Mouse (Mus musculus) lung, embryonic 14.5 days (tissue): ENCODE measurements around the gene Nhlrc1. TPM values are rescaled to one million over a fixed set of nuclear protein-coding genes. Genes with fewer than 3 reads are reported as not detected.

Experiments
- ATAC-seq: fragments of 200-750 bp; cut with Nextera tagmentation; 2 replicates; pipeline ENCODE4 v1.8.0; 2017; ENCODE audit warnings: mild to moderate bottlenecking, moderate TSS enrichment, moderate library complexity; ENCODE audit not compliant: insufficient read depth
- DNase-seq: peaks from one replicate; pipeline ENCODE4 v3.0.0-alpha.2; 2015
- H3K27ac ChIP-seq: fragments of 300-500 bp; sonication (generic); 2 replicates; pipeline ENCODE4 v1.5.1; 2014; ENCODE audit warnings: low read depth, mild to moderate bottlenecking, moderate library complexity
- H3K27me3 ChIP-seq: fragments of 300-500 bp; sonication (generic); 2 replicates; pipeline ENCODE4 v1.6.1; 2014; ENCODE audit warnings: low read length, control low read depth; ENCODE audit not compliant: insufficient read depth
- H3K36me3 ChIP-seq: fragments of 300-500 bp; sonication (generic); 2 replicates; pipeline ENCODE4 v1.6.1; 2014; ENCODE audit warnings: control low read depth; ENCODE audit not compliant: insufficient read depth
- H3K4me1 ChIP-seq: fragments of 300-500 bp; sonication (generic); 2 replicates; pipeline ENCODE4 v1.6.1; 2014; ENCODE audit warnings: antibody characterized with exemption, control low read depth; ENCODE audit not compliant: insufficient read depth
- H3K4me2 ChIP-seq: fragments of 300-500 bp; sonication (generic); 2 replicates; pipeline ENCODE4 v1.6.1; 2014; ENCODE audit warnings: mild to moderate bottlenecking
- H3K4me3 ChIP-seq: fragments of 300-500 bp; sonication (generic); 2 replicates; pipeline ENCODE4 v1.5.1; 2014; ENCODE audit warnings: low read depth, low read length
- H3K9ac ChIP-seq: fragments of 300-500 bp; sonication (generic); 2 replicates; pipeline ENCODE4 v1.6.1; 2014
- H3K9me3 ChIP-seq: fragments of 300-500 bp; sonication (generic); 2 replicates; pipeline ENCODE4 v1.6.1; 2016; ENCODE audit warnings: low read depth, low read length, control low read depth
- CTCF ChIP-seq: IDR thresholded peaks from 2 replicates; pipeline ENCODE4 v1.5.1; 2016; ENCODE audit warnings: antibody characterized with exemption, low read depth
- WGBS: fragments of 180-500 bp; shearing (Covaris S2); extraction: QIAGEN DNeasy Blood & Tissue Kit; methylation state at CpG from one replicate; pipeline ENCODE4 v1.1.7; 2014; 5-methylcytosine and 5-hydroxymethylcytosine counted together
- polyA plus RNA-seq: library from polyadenylated mRNA; unstranded; fragments of >200 nt; fragmentation: Nextera tagmentation; extraction: Ambion mirVana; gene quantifications from 2 replicates; pipeline ENCODE4 v1.2.1, GENCODE M21; 2014

The Nhlrc1 gene
- polyA plus RNA-seq, 1 experiment from 2014 or later, result 3.5 TPM

DNA sequence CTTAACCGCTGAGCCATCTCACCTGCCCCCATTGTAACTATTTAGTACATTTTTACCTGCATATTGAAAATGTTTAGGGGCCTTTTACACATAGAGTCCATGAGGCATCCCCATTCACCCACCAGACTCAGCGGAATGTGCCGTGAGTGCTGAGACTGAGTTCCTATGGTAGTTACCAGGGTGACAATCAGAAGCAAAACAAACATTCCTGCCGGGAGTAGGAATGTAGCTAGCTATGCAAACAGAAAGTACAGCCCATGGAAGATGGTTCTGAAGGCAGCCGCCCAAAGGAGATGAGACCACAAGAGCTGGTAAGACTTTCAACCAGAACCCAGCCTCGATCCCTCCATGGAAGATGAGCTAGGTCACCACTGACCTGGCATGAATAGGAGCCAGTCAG is 28.4 kb downstream of the Nhlrc1 start:
- H3K27ac ChIP-seq, result no peak overlapping the region
- DNase-seq (peak; percentile 61), ATAC-seq (peak; percentile 69)
- H3K4me3 ChIP-seq, result no peak overlapping the region
- H3K9me3 ChIP-seq, result no peaks in the 10 kb centered on the region
- TF ChIP-seq CTCF, result no peak
- H3K4me2 ChIP-seq, result peak overlapping the region; percentile 21; the same call in 1 of the 2 replicates
- H3K4me1 ChIP-seq, result no peaks in the 10 kb centered on the region
- H3K9ac ChIP-seq, result no peak overlapping the region
- WGBS, result 25% methylated on average over 6 of the region's 6 CpGs
- no peaks in the 10 kb centered on the region for H3K27me3 ChIP-seq
- no peaks in the 10 kb centered on the region for H3K36me3 ChIP-seq

- Histone ChIP-seq H3K9me3 (no peaks in the 10 kb centered on the region), H3K27ac (no peak overlapping the region), H3K4me2 (no peak overlapping the region), H3K27me3 (no peaks in the 10 kb centered on the region), H3K4me1 (peaks cover 10% of the 10 kb centered on the region; the same call in 1 of the 2 replicates), H3K9ac (no peak overlapping the region), H3K4me3 (no peak overlapping the region), H3K36me3 (no peaks in the 10 kb centered on the region)
- ATAC-seq, result no peak
- no peak for DNase-seq
- TF ChIP-seq CTCF, result no peak
- 77% methylated on average over 2 of the region's 2 CpGs for WGBS
Measured at GRCm38 (mm10) chr13:46983878-46984277, 30.8 kb downstream of the Nhlrc1 start.

DNA sequence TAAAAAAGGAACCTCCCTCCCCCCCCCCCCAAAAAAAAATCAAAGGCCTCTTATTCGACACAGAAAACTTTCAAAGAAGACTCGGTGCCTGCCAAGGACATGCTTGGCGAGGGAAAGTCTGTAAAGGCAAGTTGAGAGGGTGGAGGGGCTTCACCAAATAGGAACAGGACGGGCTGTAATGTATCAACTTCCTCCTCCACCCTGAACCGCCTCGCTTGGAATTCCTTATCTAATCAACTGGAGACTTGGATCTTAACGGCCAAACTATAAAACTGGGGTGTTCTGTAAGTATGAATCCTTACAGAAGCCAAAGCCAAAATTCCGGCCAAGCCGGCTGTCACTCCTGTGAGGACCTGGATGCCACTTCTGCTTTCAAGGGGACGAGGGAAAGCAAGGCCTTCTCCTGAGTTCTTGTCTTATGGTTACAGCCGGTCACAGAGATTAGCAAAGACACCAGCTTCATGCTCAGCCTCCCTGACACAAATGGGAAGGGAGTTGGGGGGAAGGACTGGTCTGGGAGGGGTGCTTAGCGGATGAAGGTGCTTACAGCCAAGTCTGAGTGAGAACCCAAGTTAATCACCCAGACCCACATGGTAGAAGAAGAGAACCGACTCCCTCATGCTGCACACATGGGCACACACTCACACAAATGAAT is 34.7 kb downstream of the Nhlrc1 start:
- Histone ChIP-seq H3K9ac (no peak overlapping the region), H3K4me1 (peaks cover 10% of the 10 kb centered on the region; the same call in 1 of the 2 replicates), H3K4me2 (no peak overlapping the region), H3K9me3 (no peaks in the 10 kb centered on the region), H3K36me3 (no peaks in the 10 kb centered on the region), H3K4me3 (no peak overlapping the region), H3K27ac (no peak overlapping the region), H3K27me3 (no peaks in the 10 kb centered on the region)
- WGBS, result 27% methylated on average over 13 of the region's 13 CpGs
- ATAC-seq (no peak), DNase-seq (peak; percentile 39)
- no peak for TF ChIP-seq CTCF

DNA sequence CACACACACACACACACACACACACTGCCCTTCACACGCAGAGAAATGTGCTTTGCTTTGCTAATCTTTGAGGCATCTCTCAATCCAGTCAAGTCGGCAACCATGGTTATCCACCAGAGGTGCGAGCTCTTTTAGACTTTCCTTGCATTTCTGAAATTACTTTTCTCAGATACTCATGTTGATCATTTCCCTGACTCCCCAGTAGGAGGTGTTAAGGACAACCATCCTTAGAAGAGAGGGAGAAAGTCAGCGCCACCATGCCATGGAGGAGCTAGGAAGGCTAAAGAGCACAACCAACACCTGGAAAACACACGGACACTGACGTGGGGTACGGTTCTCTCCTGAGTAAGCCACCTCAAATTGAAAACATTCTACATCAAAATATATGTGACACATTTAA is 38.1 kb downstream of the Nhlrc1 start:
- 84% methylated on average over 7 of the region's 7 CpGs for WGBS

DNA sequence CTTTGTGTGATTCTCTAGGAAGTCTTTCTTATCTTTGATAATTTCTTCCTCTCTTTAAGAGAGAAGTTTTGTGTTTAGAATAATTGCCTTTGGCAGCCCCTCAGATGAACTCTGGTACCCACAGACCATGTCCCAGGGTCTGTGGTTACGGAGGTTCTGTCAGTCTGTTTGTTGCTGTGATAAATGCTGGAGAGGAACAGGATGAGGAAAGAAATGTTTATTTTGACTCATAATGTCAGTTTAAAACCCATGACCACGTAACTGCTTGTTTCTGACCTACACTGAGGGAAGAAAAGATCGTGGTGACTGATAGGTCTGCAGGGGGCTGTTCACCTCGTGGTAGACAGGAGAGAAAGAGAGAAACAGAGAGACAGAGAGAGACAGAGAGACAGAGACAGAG is 38.7 kb downstream of the Nhlrc1 start:
- peaks cover 10% of the 10 kb centered on the region; the same call in 1 of the 2 replicates for H3K4me1 ChIP-seq
- no peak overlapping the region for H3K4me3 ChIP-seq
- no peaks in the 10 kb centered on the region for H3K36me3 ChIP-seq
- no peak for TF ChIP-seq CTCF
- H3K4me2 ChIP-seq, result no peak overlapping the region
- DNase-seq (no peak), ATAC-seq (no peak)
- no peaks in the 10 kb centered on the region for H3K9me3 ChIP-seq
- WGBS, result 25% methylated on average over 4 of the region's 4 CpGs
- no peaks in the 10 kb centered on the region for H3K27me3 ChIP-seq
- H3K9ac ChIP-seq, result no peak overlapping the region
- H3K27ac ChIP-seq, result peak overlapping the region; percentile 22

More for the DNA sequence above, 38.1 kb downstream of the Nhlrc1 start:
- ATAC-seq (no peak), DNase-seq (no peak)
- Histone ChIP-seq H3K9ac (no peak overlapping the region), H3K27ac (no peak overlapping the region), H3K27me3 (no peaks in the 10 kb centered on the region), H3K4me1 (peaks cover 10% of the 10 kb centered on the region; the same call in 1 of the 2 replicates), H3K4me3 (no peak overlapping the region), H3K9me3 (no peaks in the 10 kb centered on the region), H3K36me3 (no peaks in the 10 kb centered on the region), H3K4me2 (no peak overlapping the region)
- TF ChIP-seq CTCF, result peak; percentile 35; the same call in 1 of the 2 replicates

DNA sequence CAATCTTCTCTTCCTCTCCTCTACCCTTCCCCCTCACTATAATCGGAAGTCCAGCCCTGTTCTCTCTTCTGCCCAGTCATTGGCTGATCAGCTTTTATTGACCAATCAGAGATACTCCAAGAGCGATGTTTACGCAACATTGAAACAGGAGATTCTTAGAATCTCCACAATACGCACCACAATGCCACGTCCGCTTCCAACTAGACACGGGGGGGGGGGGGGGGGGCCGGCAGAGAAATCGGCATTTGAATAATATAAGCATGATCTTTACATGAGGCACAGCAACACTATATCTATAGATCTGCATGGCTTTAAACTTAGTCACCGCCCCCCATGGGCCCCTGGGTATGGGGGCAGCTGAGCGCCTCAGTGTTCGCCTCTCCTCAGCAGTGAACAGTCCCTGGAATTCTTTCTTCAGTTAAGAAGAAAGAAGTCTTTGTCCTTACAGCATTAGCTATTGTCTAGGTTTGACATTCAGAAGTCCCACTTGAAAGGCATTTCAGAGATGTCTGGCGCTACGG is 39.6 kb downstream of the Nhlrc1 start:
- Histone ChIP-seq H3K27me3 (no peaks in the 10 kb centered on the region), H3K36me3 (no peaks in the 10 kb centered on the region), H3K9me3 (no peaks in the 10 kb centered on the region), H3K27ac (peak overlapping the region; percentile 22), H3K4me2 (peak overlapping the region; percentile 34; the same call in 1 of the 2 replicates), H3K4me1 (peaks cover 8% of the 10 kb centered on the region; the same call in 1 of the 2 replicates), H3K4me3 (no peak overlapping the region), H3K9ac (no peak overlapping the region)
- ATAC-seq (peak; percentile 65; the same call in 1 of the 2 replicates), DNase-seq (peak; percentile 42)
- no peak for TF ChIP-seq CTCF
- WGBS, result 50% methylated on average over 14 of the region's 14 CpGs

- no peak for DNase-seq
Measured at GRCm38 (mm10) chr13:46970286-46970945, 44.2 kb downstream of the Nhlrc1 start.

More at GRCm38 (mm10) chr13:46970286-46970945, 44.2 kb downstream of the Nhlrc1 start:
- Histone ChIP-seq H3K27me3 (no peaks in the 10 kb centered on the region), H3K4me1 (no peaks in the 10 kb centered on the region), H3K36me3 (no peaks in the 10 kb centered on the region), H3K27ac (no peak overlapping the region), H3K9me3 (no peaks in the 10 kb centered on the region), H3K4me2 (no peak overlapping the region), H3K4me3 (no peak overlapping the region), H3K9ac (no peak overlapping the region)
- WGBS, result 47% methylated on average over 10 of the region's 10 CpGs
- no peak for ATAC-seq
- no peak for TF ChIP-seq CTCF
